ENCODE assay signal across 29 mouse cellular contexts in the genomic region with DNA sequence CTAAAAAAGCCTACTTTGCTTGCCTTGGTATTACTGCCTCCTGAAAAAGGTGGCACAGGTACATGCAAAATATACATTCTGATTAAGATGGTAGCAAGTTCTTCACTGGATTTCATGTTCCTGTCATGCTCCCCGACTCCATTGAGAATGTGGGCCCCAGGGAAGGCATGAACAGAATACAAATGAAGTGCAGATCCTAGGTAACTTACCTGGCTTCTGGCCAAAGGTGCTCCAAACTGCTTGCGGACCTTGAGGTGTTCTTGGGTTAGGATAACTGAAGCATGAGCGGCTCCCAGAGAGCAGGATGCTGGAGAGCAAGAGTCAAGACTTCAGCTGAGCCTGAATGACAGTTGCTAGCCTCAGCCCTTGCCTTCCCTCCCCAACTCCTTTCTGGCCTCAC. TPM values are rescaled to one million over a fixed set of nuclear protein-coding genes. Genes with fewer than 3 reads are reported as not detected.
DNase-seq lines count a peak whose midpoint lies in the region; ATAC-seq lines count a peak whose summit lies in the region.
"Had no signal": no experiment of that assay in that cellular context is flagged by ENCODE, and none has a peak within 500 bp of the region (broad histone marks: within the 10 kb centered on the region; RNA-seq: fewer than 3 reads in every experiment).

No protein-coding gene starts in this region.

- no peak overlapping the region for H3K4me2 ChIP-seq in kidney, embryonic 15.5 days
- no peak overlapping the region for H3K4me2 ChIP-seq in kidney, embryonic 14.5 days (replicated peaks; ENCODE audit: low read depth, low read length)
- H3K4me2 ChIP-seq in intestine, embryonic 16.5 days (ENCODE audit: low read depth, low read length), result no peak overlapping the region
- no peak overlapping the region for H3K4me2 ChIP-seq in neural tube, embryonic 15.5 days
- H3K4me2 ChIP-seq: embryonic facial prominence, embryonic 12.5 days; forebrain, embryonic 12.5 days had no signal

- H3K27ac ChIP-seq in kidney, embryonic 15.5 days, result no peak overlapping the region
- no peak overlapping the region for H3K27ac ChIP-seq in kidney, embryonic 14.5 days (ENCODE audit: low read depth, low read length)
- H3K27ac ChIP-seq in intestine, embryonic 16.5 days (ENCODE audit: low read length), result no peak overlapping the region
- no peak overlapping the region for H3K27ac ChIP-seq in neural tube, embryonic 15.5 days (replicated peaks)
- H3K27ac ChIP-seq: embryonic facial prominence, embryonic 10.5 days; embryonic facial prominence, embryonic 12.5 days; forebrain, embryonic 10.5 days; forebrain, embryonic 12.5 days had no signal

- WGBS in kidney, embryonic 15.5 days, result 84% methylated on average over 3 of the region's 3 CpGs
- 82% methylated on average over 3 of the region's 3 CpGs for WGBS in kidney, embryonic 14.5 days
- WGBS in intestine, embryonic 16.5 days, result 92% methylated on average over 3 of the region's 3 CpGs
- 92% methylated on average over 3 of the region's 3 CpGs for WGBS in neural tube, embryonic 15.5 days

- ATAC-seq in kidney, embryonic 15.5 days (replicated peaks; ENCODE audit: low FRiP score), result no peak
- no peak for ATAC-seq in kidney, embryonic 14.5 days (ENCODE audit: low FRiP score, low TSS enrichment)
- ATAC-seq in intestine, embryonic 16.5 days, result no peak
- ATAC-seq in neural tube, embryonic 15.5 days (ENCODE audit: low FRiP score), result no peak
- ATAC-seq: activated CD4-positive, CD25-positive, alpha-beta regulatory T cell, adult 4 months; CD4-positive, CD25-positive, alpha-beta regulatory T cell, adult 4 months; forebrain, embryonic 14.5 days; Patski had no signal

- H3K4me3 ChIP-seq in kidney, embryonic 15.5 days (replicated peaks), result no peak overlapping the region
- H3K4me3 ChIP-seq in kidney, embryonic 14.5 days (ENCODE audit: low read length), result no peak overlapping the region
- no peak overlapping the region for H3K4me3 ChIP-seq in intestine, embryonic 16.5 days (ENCODE audit: low read length)
- H3K4me3 ChIP-seq in neural tube, embryonic 15.5 days (replicated peaks), result no peak overlapping the region
- H3K4me3 ChIP-seq: embryonic facial prominence, embryonic 10.5 days; embryonic facial prominence, embryonic 12.5 days; erythroblast, embryonic 14.5 days; forebrain, embryonic 10.5 days; forebrain, embryonic 12.5 days had no signal

- DNase-seq in kidney, adult 11 months, result peak; percentile 33
- peak; percentile 16 to 33 for DNase-seq in kidney, adult 8-10 months
- DNase-seq in kidney, postnatal 10 days, result peak; percentile 19
- peak; percentile 49 to 58 for DNase-seq in kidney, postnatal 25 days
- DNase-seq: adrenal gland, adult 8-10 months; adrenal gland, postnatal 14 days; adrenal gland, postnatal 36 days; B cell, adult 2 months; cerebellum, adult 11-12 months; cerebellum, adult 2 months; cerebellum, adult 9-10 months; cerebellum, postnatal 10 days; cerebellum, postnatal 25 days had no signal

- H3K27me3 ChIP-seq in kidney, embryonic 15.5 days, result no peaks in the 10 kb centered on the region
- H3K27me3 ChIP-seq in kidney, embryonic 14.5 days (ENCODE audit: control insufficient read depth, insufficient read depth, low read length), result no peaks in the 10 kb centered on the region
- no peaks in the 10 kb centered on the region for H3K27me3 ChIP-seq in intestine, embryonic 16.5 days (replicated peaks; ENCODE audit: control insufficient read depth, insufficient read depth, low read length)
- no peaks in the 10 kb centered on the region for H3K27me3 ChIP-seq in neural tube, embryonic 15.5 days (replicated peaks)
- H3K27me3 ChIP-seq: CH12.LX; embryonic facial prominence, embryonic 12.5 days; forebrain, embryonic 12.5 days; Patski had no signal

- H3K9me3 ChIP-seq in kidney, embryonic 15.5 days (replicated peaks), result no peaks in the 10 kb centered on the region
- H3K9me3 ChIP-seq in kidney, embryonic 14.5 days (ENCODE audit: control insufficient read depth, low read length), result no peaks in the 10 kb centered on the region
- H3K9me3 ChIP-seq in intestine, embryonic 16.5 days (ENCODE audit: control insufficient read depth, low read length), result no peaks in the 10 kb centered on the region
- no peaks in the 10 kb centered on the region for H3K9me3 ChIP-seq in neural tube, embryonic 15.5 days (replicated peaks)
- H3K9me3 ChIP-seq: embryonic facial prominence, embryonic 10.5 days; embryonic facial prominence, embryonic 12.5 days; forebrain, embryonic 10.5 days; forebrain, embryonic 12.5 days; G1E had no signal

- peaks cover 70% of the 10 kb centered on the region for H3K36me3 ChIP-seq in kidney, embryonic 15.5 days
- peaks cover 52% of the 10 kb centered on the region for H3K36me3 ChIP-seq in kidney, embryonic 14.5 days (ENCODE audit: control insufficient read depth, insufficient read depth, low read length)
- H3K36me3 ChIP-seq in intestine, embryonic 16.5 days (ENCODE audit: control insufficient read depth, insufficient read depth, low read length), result peaks cover 15% of the 10 kb centered on the region
- peaks cover 60% of the 10 kb centered on the region for H3K36me3 ChIP-seq in neural tube, embryonic 15.5 days

- no peak overlapping the region for H3K9ac ChIP-seq in kidney, embryonic 15.5 days
- H3K9ac ChIP-seq in kidney, embryonic 14.5 days (ENCODE audit: low read depth, low read length), result no peak overlapping the region
- H3K9ac ChIP-seq in intestine, embryonic 16.5 days (ENCODE audit: low read depth, low read length), result no peak overlapping the region
- no peak overlapping the region for H3K9ac ChIP-seq in neural tube, embryonic 15.5 days (replicated peaks)
- H3K9ac ChIP-seq: embryonic facial prominence, embryonic 12.5 days; forebrain, embryonic 12.5 days had no signal

- H3K4me1 ChIP-seq in kidney, embryonic 15.5 days, result no peaks in the 10 kb centered on the region
- no peaks in the 10 kb centered on the region for H3K4me1 ChIP-seq in kidney, embryonic 14.5 days (ENCODE audit: control insufficient read depth, insufficient read depth, low read length)
- H3K4me1 ChIP-seq in intestine, embryonic 16.5 days (ENCODE audit: control insufficient read depth, insufficient read depth, low read length), result no peaks in the 10 kb centered on the region
- no peaks in the 10 kb centered on the region for H3K4me1 ChIP-seq in neural tube, embryonic 15.5 days
- H3K4me1 ChIP-seq: embryonic facial prominence, embryonic 10.5 days; embryonic facial prominence, embryonic 12.5 days; forebrain, embryonic 10.5 days; forebrain, embryonic 12.5 days had no signal

RNA-seq across cellular contexts. Expression of a gene that starts 20.6 kb away (rescaled TPM):
- 49.6 and 53.7 TPM in 2 replicates for polyA plus RNA-seq in kidney, embryonic 15.5 days (2015; fragmentation: Nextera tagmentation; extraction: Ambion mirVana)
- 36.2 and 40.6 TPM in 2 replicates for polyA plus RNA-seq in kidney, embryonic 14.5 days (2014; fragmentation: Nextera tagmentation; extraction: Ambion mirVana)
- polyA plus RNA-seq in intestine, embryonic 16.5 days (2015; fragmentation: Nextera tagmentation; extraction: Ambion mirVana), result 37.8 and 39.7 TPM in 2 replicates
- polyA plus RNA-seq in neural tube, embryonic 15.5 days (2015; fragmentation: Nextera tagmentation; extraction: Ambion mirVana), result 30.7 and 33.5 TPM in 2 replicates

RNA-seq across cellular contexts. Expression of a gene that starts 20.7 kb away (rescaled TPM):
- polyA plus RNA-seq in kidney, embryonic 15.5 days (2015; fragmentation: Nextera tagmentation; extraction: Ambion mirVana), result 156 and 162 TPM in 2 replicates
- polyA plus RNA-seq in kidney, embryonic 14.5 days (2014; fragmentation: Nextera tagmentation; extraction: Ambion mirVana), result 173 and 224 TPM in 2 replicates
- polyA plus RNA-seq in intestine, embryonic 16.5 days (2015; fragmentation: Nextera tagmentation; extraction: Ambion mirVana), result 120 and 137 TPM in 2 replicates
- polyA plus RNA-seq in neural tube, embryonic 15.5 days (2015; fragmentation: Nextera tagmentation; extraction: Ambion mirVana), result 140 and 148 TPM in 2 replicates

RNA-seq across cellular contexts. Expression of a gene that starts 51.1 kb away (rescaled TPM):
- polyA plus RNA-seq in kidney, embryonic 15.5 days (2015; fragmentation: Nextera tagmentation; extraction: Ambion mirVana), result 34.0 and 34.1 TPM in 2 replicates
- polyA plus RNA-seq in kidney, embryonic 14.5 days (2014; fragmentation: Nextera tagmentation; extraction: Ambion mirVana), result 24.1 and 42.3 TPM in 2 replicates
- 26.7 and 30.2 TPM in 2 replicates for polyA plus RNA-seq in intestine, embryonic 16.5 days (2015; fragmentation: Nextera tagmentation; extraction: Ambion mirVana)
- polyA plus RNA-seq in neural tube, embryonic 15.5 days (2015; fragmentation: Nextera tagmentation; extraction: Ambion mirVana), result 80.2 and 80.3 TPM in 2 replicates

RNA-seq across cellular contexts. Expression of a gene that starts 51.2 kb away (rescaled TPM):
- polyA plus RNA-seq in kidney, embryonic 15.5 days (2015; fragmentation: Nextera tagmentation; extraction: Ambion mirVana), result 31.0 and 31.5 TPM in 2 replicates
- polyA plus RNA-seq in kidney, embryonic 14.5 days (2014; fragmentation: Nextera tagmentation; extraction: Ambion mirVana), result 25.6 and 41.3 TPM in 2 replicates
- 20.3 and 20.9 TPM in 2 replicates for polyA plus RNA-seq in intestine, embryonic 16.5 days (2015; fragmentation: Nextera tagmentation; extraction: Ambion mirVana)
- polyA plus RNA-seq in neural tube, embryonic 15.5 days (2015; fragmentation: Nextera tagmentation; extraction: Ambion mirVana), result 12.6 and 16.7 TPM in 2 replicates

RNA-seq across cellular contexts. Expression of a gene that starts 55.9 kb away (rescaled TPM):
- polyA plus RNA-seq in kidney, embryonic 15.5 days (2015; fragmentation: Nextera tagmentation; extraction: Ambion mirVana), result not detected in 2 replicates
- not detected in 2 replicates for polyA plus RNA-seq in kidney, embryonic 14.5 days (2014; fragmentation: Nextera tagmentation; extraction: Ambion mirVana)
- not detected in 2 replicates for polyA plus RNA-seq in intestine, embryonic 16.5 days (2015; fragmentation: Nextera tagmentation; extraction: Ambion mirVana)
- not detected in 2 replicates for polyA plus RNA-seq in neural tube, embryonic 15.5 days (2015; fragmentation: Nextera tagmentation; extraction: Ambion mirVana)
- polyA plus RNA-seq: cerebellum, adult 2 months; embryonic facial prominence, embryonic 10.5 days; embryonic facial prominence, embryonic 12.5 days; embryonic facial prominence, embryonic 14.5 days; erythroblast, embryonic 14.5 days; forebrain, embryonic 10.5 days; forebrain, embryonic 12.5 days; G1E; Patski had no signal
